Mouse (Mus musculus): ENCODE measurements at regions not wholly inside any gene's neighbourhood (a gene's known extent, or its start where the extent isn't known, plus 50 kb on each side); places are given as distances from the start of the nearest gene placed in this dataset.
A peak's percentile ranks its signal among the peaks of the same experiment; 100 is the strongest.

DNA sequence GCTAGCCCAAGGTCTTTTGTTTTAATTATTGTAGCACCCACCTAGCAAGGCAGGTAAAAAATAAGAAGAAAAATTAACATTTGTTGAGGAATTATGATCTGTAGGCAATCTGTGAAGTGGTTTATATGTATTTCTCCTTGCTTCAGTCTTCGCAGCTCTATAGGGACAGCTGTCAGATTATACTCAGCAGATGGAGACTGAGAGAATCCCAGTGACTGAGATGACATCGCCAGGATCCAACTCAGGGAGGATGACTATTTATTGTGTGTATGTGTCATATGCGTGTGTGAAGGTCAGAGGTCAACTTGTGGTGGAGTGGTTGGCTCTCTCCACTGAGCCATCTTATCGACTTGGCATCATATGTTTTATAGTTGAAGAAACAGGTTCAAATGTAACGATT, 362.0 kb upstream of the Chd6 start:
- no peak for DNase-seq (ENCODE audit: low spot score)

DNA sequence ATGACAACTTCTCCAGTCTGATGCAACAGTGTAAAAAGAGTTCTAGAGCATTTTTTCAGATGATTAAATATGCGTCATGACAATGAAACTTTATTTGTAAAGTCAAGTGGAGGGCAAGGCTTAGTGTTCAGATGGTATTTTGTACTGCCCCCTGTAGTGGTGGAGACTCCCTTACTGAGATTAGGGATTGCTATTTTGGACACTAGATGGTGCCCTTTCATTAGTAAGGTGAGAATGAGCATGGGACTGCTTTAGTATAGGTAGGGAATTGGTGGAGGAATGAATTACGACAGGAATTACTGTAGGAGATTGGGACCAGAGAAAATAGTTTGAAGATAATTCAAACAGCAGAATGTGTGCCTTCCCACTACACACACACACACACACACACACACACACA, 361.1 kb upstream of the Chd6 start:
- DNase-seq (ENCODE audit: low spot score) = peak; percentile 3

DNA sequence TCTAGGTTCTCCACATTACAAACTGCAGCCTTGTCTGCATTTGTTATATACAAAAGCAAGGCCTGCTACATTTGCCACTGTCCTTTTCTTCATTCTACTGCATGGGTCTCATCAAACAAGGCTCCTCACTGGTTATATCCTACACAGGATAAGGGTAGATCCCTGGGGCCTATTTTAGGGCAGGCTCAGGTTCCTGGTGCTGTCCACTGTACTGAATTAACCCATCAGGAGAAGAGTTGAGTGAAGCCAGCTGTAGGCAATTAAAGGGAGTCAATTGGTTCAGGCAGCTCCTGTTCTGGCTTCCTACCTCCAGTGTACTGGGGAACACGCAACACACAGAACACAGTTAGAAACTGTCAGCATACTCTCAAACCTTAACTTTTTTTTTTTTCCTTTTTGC, 358.2 kb upstream of the Chd6 start:
- no peak for DNase-seq (ENCODE audit: low spot score)

DNA sequence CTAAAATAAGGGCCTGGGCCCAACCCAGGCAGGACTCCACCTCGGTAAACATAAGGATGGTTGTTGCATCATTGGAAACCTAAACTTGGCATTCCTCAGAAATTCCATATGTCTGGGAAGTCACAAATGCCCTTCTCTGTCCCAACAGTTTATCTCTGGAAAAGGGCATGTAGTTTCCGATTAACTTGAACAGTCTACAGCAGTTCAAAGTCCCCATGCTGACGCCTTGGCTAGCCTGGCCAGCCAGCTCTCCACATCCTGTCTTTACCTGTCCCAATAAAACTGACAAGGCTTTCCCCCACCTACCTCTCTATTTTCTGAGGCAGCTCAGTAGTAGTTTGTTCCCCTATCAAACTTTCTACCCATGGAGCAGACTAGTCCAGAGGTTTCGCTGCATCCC, 351.7 kb upstream of the Chd6 start:
- no peak for DNase-seq (ENCODE audit: low spot score)

DNA sequence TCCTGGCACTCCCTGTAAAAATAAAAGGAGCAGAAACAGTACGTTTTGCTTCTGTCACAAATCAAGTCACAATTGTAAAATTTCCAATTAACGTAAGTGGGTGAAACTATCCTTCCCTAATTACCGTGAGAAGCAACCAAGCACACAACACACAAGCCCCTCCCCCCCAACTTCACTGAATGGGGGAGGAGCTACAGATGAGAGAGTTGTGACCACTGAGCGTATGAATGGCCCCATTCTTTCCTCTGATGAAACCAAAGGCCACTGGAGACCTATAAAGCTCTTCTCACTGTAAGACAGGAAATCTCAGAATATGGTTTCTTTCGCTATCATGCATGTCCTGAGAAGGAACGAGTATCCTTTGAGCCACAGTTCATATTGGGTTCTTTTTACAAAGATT, 345.6 kb upstream of the Chd6 start:
- no peak for DNase-seq (ENCODE audit: low spot score)

DNA sequence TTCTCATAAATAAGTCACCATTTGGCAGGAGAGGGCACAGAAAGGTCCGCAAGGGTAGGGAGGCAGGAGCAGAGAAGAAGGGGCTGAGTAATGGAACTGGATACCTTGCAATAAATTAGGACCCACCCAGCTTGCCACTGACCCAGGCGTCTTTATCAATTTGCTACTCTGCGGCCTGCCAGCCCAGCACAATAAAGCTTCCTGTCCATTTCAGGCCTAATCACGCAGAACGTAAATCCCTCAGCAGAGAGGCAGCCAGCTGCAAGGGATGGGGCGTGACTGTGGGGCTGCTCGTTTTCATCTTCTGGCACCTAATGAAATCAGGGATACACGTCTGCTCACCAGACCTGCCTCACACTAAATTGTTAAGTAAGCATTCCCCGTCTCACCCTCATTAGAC, 324.9 kb upstream of the Chd6 start:
- DNase-seq (ENCODE audit: low spot score) = no peak

DNA sequence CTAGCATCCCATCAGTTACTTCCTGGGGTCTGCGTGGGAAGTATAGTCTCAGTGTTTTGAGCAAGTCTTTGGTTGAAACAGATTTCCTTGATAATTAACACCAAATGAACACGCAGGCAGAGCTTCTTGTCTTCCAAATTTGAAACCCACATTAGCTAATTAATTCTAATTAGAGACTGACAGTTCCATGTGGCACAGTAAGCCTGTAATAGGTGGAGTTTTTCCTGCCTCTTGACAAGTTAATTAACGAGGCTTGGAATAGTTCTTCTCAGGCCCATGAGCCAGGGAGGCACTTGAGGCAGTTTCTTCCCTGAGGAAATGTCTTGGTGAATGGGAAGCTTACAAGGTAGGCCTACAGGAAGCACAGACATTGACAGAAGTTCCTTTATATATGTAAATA, 320.4 kb upstream of the Chd6 start:
- DNase-seq (ENCODE audit: low spot score) = no peak

DNA sequence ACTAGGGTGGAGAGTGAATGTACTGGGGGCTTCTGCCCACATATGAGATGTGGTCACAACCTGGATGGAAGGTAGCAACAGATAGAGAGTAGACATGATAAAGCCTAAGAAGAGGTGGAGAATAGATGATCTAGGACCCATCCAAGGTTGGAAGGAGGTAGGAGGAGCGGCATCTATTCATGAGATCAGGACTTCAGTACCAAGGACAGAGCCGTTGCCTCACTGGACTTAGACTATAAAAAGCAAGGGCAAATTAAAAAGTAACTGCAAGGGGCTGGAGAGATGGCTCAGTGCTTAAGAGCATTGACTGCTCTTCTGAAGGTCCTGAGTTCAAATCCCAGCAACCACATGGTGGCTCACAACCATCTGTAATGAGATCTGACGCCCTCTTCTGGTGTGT, 316.7 kb upstream of the Chd6 start:
- DNase-seq (ENCODE audit: low spot score) = peak; percentile 24

DNA sequence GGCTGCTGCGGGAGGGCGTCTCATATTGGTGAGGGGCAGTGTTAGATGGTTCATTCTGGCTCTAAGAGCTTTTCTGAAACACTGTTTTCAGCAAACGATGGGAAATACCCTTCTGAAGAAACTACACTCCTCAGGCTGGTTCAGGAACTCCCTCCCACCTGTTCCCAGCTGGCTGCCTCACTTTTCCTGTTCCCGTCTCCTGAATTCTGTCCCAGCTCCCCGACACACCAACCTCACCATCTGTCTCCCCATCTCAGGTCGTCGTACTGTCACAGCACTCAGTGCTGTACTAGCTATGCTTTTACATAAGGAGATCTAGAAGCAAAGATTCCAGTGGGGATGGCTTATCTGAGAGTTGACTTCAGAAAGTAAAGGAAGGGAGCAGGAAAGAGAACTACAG, 309.2 kb upstream of the Chd6 start:
- no peak for DNase-seq (ENCODE audit: low spot score)

DNA sequence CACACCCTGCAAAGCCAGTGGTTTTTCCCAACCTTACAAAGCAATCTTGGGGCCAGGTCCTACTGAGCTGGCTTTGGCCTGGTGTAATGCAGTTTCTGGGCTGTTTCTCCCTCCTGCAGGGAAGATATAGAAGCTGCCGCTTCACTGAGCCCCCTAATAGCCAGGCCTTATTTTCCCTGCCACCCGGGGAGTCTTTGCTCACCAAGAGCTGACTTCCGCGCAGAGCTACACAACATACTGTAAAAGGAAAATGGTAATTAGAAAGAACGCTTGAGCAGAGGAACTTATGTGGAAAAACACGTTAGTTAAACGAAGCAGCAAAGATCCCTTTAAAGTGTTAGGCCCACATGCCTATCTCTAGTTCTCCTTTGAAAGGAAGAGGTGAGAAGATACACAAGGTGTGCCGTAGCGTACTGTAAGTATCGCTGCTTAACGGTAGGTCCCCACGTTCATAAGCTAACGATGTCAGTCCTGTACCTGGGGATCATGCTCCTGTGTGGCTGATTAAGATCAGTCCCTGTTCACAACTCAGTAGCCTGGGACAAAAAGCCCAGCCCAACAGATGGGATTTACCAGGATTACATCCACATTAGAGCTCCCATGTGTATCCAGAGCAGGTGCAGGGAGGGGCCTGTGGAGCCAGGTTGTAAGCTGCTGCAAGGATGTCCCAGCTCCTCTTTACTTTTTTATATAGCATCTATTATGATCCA, 307.5 kb upstream of the Chd6 start:
- no peak for DNase-seq (ENCODE audit: low spot score)

DNA sequence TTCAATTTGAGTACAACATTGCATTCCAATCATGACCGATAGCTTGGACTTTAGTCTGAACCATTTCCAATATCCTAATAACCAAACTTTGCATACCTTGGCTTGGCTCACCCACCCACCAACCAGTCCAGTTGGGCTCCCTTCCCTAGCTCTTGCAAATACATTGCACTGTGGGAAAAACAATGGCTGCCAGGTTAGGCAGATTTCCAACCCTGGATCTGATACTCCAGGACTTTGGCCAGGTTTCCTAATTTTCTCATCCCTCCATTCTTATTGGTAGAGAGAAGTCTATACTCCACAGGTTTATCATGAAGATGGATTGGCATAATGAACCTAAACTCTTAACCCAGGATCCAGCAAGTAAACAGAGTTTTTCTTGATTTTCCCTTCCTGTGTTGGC, 299.4 kb upstream of the Chd6 start:
- no peak for DNase-seq (ENCODE audit: low spot score)

DNA sequence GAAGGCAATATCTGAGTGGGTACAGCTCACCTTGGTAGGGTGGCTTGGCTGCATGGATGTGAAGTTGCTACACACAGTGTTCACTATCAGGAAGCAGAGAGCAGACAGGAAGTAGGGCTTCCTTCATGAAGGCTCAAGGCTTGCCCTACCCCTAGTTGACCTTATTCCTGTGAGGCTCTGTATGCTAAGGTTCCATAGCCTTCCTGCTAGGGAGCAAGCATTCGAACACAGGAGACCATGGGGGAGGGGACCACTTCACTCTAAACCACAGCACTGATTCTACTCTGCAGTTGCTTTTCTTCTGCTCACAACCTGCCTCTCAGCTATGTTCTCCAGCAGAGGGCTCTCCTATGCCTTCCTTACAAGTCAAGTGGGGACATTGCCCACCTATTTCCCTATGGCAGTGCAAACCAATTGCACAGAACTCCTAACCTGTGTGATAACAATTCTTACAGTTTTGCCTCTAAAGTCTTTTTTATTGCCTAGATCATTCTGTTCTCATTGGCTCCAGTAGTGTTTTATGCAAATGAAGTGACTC, 297.0 kb upstream of the Chd6 start:
- DNase-seq (ENCODE audit: low spot score) = no peak

DNA sequence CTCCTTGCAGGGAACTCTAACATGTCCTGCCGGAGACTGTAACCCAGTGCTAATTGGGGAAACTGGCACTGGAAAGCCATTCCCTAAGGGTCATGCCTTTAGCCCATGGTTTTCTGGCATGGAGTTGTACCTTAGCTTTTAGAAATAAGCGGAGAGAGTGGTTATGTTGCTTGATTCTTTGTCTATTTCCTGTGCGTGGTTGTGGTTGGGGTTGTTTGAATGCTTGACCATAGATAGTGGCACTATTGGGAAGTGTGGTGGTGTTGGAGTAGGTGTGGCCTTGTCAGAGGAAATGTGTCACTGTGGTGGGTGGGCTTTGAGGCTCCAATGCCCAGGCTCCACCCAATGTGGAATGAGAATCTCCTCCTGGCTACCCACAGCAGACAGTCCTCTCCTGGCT, 289.2 kb upstream of the Chd6 start:
- DNase-seq (ENCODE audit: low spot score) = no peak

DNA sequence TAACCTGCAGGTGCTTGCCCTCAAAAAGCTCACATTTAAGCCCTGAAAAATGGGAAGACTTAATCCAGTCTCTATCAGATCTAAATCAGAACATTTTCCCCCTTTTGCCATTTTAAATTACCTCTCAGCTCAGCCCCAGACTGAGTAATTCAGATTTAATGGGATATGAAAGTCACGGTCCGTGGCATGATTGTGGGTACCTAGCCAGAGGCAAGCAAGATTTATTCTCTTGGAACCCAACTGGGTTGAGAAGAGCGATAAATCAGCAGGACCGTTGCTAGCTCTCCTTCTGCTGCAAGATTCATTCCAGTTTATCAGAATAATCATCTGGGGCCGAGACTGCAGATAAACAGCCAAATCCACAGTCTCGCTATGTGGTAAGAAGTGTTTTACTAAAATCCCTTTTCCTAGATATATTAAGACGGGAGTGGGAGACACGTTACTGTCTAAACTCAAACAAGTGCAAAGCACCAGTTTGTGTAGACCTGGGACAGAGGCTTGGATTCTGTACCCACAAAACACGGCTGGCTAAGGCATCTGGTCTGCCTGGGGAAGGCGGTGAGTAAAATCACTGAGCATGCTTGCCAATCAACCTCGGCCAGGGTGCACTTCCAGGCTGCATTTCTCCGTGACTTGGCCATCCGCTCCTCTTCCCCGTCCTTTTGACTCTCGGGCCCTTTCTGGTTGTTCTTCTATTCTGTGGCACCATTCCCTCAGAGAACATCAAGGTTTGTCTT, 282.2 kb upstream of the Chd6 start:
- DNase-seq (ENCODE audit: low spot score) = no peak

DNA sequence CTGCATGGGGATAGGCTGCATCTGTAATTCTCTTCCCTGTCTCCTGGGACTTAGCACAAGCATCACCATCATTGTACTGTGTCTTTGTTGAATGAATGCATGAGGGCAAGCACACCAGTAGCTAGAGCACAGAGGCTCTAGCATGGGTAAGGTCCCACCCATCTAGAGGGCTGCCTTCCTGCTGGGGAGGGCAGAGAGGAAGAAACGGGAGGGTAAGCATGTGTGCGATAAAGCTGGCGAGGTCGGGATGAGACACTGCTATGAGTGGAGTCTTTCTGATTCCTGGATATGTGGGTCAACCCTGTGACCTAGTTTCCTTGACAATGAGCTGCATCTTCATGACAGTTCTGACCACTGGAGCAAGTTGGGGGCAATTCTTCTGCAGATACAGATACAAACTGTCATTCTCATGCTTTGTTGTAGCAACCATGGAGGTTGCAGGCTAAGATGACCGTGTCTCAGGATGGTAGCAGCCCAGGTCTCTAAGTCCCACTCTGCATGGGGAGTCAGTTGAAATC, 280.5 kb upstream of the Chd6 start:
- DNase-seq (ENCODE audit: low spot score) = no peak

DNA sequence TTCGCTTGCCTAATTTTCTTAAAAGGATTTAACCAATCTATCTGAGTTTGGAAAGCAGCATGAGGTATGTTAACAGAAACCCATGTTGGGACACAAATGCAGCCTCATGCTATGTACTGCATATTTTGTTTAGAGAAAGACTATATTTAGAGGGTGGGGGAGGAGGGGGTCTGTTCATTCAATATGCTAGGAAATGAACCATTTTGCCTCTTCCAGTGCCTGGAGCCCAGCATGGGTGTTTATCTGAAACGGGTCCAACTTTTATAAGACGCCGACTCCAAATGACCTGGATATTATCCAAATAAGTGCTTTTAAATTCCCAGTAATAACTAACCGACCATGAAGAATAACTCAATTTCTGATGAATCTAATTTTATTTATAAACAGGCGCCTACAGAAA, 278.2 kb upstream of the Chd6 start:
- DNase-seq (ENCODE audit: low spot score) = no peak

DNA sequence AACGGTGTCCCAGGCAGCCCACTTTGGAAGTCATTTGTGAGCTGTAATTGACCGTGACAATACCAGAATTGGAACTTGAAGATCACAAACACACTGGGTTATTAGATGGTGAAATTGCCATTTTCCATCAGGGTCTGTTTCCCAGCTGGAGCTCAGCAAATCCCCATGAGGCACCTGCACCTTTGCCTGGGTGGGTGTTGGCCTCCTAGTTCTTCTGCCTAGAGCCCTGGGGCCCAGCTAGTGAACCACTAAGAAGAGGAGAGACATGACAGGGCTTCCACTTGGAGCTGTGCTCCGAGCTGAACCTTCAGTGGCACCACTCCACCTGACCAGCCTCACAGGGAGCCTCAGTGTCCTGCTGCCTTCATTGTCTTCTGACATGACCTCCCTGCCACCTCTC, 273.5 kb upstream of the Chd6 start:
- DNase-seq (ENCODE audit: low spot score) = no peak

DNA sequence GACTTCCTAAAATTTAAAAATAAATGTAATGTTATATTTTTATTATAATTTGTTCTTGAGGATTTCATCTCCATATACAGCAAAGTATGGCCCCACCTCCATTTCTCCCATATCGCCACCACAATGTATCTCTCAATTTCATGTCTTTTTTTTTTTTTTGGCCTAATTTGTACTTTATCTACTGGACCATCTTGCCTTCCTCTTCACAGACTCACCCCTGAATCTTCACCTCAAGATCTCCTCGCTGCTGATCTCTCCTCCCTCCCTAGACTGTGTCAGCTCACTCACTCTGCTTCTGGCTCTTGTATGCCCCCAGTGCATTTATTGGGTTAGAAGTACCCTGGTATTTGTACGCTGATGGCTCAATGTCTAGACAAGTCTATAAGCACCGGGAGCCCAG, 269.4 kb upstream of the Chd6 start:
- DNase-seq (ENCODE audit: low spot score) = no peak

DNA sequence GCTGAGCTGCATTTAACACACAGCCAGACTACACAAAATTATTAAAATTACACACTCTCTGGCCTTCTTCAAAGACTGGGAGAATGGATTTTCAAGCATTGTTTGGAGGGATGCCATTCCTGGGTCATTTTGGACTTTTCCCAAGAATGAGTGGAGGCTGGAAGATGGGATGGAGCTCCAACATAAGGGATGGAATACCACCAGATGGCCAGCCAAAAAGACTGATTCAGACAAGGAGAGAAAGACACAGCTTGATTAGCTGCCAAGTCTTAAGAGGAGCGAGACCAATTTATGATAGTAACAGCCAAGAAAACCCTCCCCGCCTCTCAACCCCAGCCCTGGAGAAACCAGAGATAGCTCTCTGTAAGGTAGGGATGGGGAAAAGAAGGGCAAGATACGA, 253.4 kb upstream of the Chd6 start:
- no peak for DNase-seq (ENCODE audit: low spot score)

DNA sequence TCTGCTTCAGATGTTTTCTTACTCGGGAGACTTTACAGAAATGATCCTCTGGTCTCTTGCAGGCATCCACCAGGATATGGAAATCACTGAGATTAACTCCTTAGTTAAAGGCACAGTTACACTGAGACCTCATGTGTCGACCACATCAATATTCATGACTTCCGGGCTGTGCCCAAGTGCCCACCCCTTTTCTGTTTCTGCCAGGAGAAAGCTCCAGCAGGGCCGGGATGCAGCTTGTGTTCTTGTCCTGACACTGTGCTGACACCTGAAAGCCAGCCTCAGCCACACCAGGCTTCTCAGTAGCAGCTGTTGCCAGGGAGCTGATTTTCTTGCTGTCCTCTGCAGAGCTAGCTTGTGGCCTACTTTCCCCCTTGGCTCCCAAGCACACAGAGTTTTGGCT, 240.2 kb upstream of the Chd6 start:
- no peak for DNase-seq (ENCODE audit: low spot score)

DNA sequence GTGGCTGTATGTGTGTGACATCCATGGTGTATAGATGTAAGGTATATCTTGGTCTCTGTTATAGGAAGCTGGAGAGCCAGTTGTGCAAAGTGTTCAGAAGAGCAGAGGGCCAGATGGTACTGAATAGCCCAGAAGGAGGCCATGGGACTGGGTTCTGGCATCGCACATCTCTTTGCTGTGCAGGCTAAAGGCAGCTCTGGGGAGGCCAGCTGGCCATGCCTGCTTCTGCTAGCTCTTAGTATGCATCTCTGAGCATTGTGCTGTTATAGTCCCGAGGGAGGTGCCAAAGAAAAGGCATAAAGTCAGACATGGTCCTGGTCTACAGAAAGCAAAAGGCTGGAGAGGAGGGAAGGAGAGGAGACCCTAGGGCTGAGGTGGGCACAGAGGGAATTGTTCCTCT, 235.1 kb upstream of the Chd6 start:
- no peak for DNase-seq (ENCODE audit: low spot score)

DNA sequence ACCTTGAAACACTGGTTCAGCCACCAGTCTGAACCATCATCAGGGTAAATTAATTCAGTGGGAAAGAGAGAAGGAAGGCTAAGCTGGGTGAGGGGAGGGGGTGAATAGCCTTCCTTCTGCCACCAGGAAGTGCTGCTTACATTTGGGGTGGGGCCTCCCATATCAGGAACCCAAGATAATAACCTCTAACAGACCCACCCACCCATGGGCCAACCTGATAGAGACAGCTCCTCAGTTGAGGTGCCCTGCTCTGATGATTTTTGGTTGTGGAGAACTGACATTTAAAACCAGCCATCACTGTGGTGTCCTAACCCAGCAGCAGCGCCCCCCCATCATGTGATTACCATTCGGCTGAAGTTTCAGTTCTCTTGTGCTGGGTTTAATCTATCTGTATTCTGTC, 233.8 kb upstream of the Chd6 start:
- no peak for DNase-seq (ENCODE audit: low spot score)

DNA sequence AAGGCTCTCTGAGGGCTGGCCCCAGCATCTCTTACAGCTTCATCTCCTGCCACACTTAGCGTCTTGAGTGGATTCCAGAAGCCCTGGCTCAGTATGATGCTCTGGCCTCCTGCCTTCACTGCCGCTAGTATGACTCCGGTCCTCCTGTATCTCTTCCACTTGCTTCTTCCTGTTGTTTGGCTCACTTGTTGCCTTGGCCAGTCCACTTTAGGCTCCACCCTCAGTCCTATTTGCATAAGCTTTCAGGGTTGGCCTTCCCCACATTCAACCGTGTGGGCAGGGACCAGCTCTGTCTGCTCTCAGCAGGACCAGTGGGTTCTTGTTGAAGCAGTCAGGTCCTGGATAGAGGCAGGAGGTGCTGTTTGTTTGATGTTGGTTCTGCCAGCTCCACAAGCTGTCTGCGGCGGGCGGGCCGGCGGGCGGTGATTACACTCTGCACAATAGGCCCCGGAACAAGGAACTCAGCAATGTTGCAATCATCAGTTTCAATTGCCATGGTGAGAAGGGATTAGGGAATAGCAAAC, 232.6 kb upstream of the Chd6 start:
- peak; percentile 9 for DNase-seq (ENCODE audit: low spot score)
